28 mouse cellular contexts compared by ENCODE assay signal in genomic region chr4:119798891-119799290, GRCm38 (mm10).
DNase-seq lines count a peak whose midpoint lies in the region; ATAC-seq and TF ChIP-seq lines count a peak whose summit lies in the region.
"Had no signal": no experiment of that assay in that cellular context is flagged by ENCODE, and none has a peak within 500 bp of the region (broad histone marks: within the 10 kb centered on the region; RNA-seq: fewer than 3 reads in every experiment).

No protein-coding gene starts in this region.

- H3K9ac ChIP-seq in heart, adult 2 months (ENCODE audit: low read depth, low read length): no peak overlapping the region
- no peak overlapping the region for H3K9ac ChIP-seq in heart, embryonic 12.5 days
- H3K9ac ChIP-seq: embryonic facial prominence, embryonic 12.5 days; heart, embryonic 15.5 days; hindbrain, embryonic 15.5 days; liver, embryonic 12.5 days; liver, postnatal 0 days had no signal

- no peak for DNase-seq in heart, adult 2 months
- DNase-seq in brain, adult 2 months (ENCODE audit: low read depth, low spot score): peak; percentile 91
- DNase-seq in cerebellum, adult 11-12 months: peak; percentile 79
- peak; percentile 53 for DNase-seq in cerebellum, postnatal 10 days
- no peak for DNase-seq in kidney, postnatal 25 days
- no peak for DNase-seq in urinary bladder, adult 18-20 months (ENCODE audit: low spot score in 2 of 2)
- DNase-seq: adrenal gland, postnatal 36 days; B cell, adult 2 months; embryo, embryonic 11 days; gastrocnemius, postnatal 14 days; kidney, adult 11 months; kidney, postnatal 36 days; left cerebral cortex, postnatal 4 days; liver, postnatal 0 days; lung, postnatal 10 days; spleen, adult 18-20 months had no signal

- H3K36me3 ChIP-seq in heart, adult 2 months (ENCODE audit: control insufficient read depth, insufficient read depth, low read length): no peaks in the 10 kb centered on the region
- H3K36me3 ChIP-seq in heart, embryonic 12.5 days: no peaks in the 10 kb centered on the region
- H3K36me3 ChIP-seq: embryonic facial prominence, embryonic 12.5 days; heart, embryonic 15.5 days; hindbrain, embryonic 10.5 days; hindbrain, embryonic 15.5 days; liver, embryonic 12.5 days had no signal

- ATAC-seq in heart, embryonic 12.5 days (ENCODE audit: insufficient number of reproducible peaks, low FRiP score): no peak
- ATAC-seq in megakaryocyte-erythroid progenitor cell, adult 5-6 weeks (replicated peaks; ENCODE audit: low FRiP score, low TSS enrichment, poor library complexity, severe bottlenecking): no peak
- ATAC-seq: forebrain, embryonic 14.5 days; inflammation-experienced regulatory T-cells, adult 6 months; liver, embryonic 12.5 days; liver, postnatal 0 days; midbrain, embryonic 16.5 days had no signal

- no peaks in the 10 kb centered on the region; the same call in 1 of the 2 replicates for H3K4me1 ChIP-seq in heart, adult 2 months (ENCODE audit: control insufficient read depth, insufficient read depth, low read length)
- H3K4me1 ChIP-seq in heart, embryonic 12.5 days (replicated peaks): no peaks in the 10 kb centered on the region
- H3K4me1 ChIP-seq: embryonic facial prominence, embryonic 12.5 days; heart, embryonic 15.5 days; hindbrain, embryonic 10.5 days; hindbrain, embryonic 15.5 days; liver, embryonic 12.5 days had no signal

- no peaks in the 10 kb centered on the region for H3K79me2 ChIP-seq in heart, adult 2 months (replicated peaks; ENCODE audit: control insufficient read depth, insufficient read depth, low read length)

- H3K9me3 ChIP-seq in heart, embryonic 12.5 days (replicated peaks): no peaks in the 10 kb centered on the region
- H3K9me3 ChIP-seq: embryonic facial prominence, embryonic 12.5 days; heart, embryonic 15.5 days; hindbrain, embryonic 10.5 days; hindbrain, embryonic 15.5 days; liver, embryonic 12.5 days had no signal

- H3K4me2 ChIP-seq in heart, embryonic 12.5 days: no peak overlapping the region
- H3K4me2 ChIP-seq: embryonic facial prominence, embryonic 12.5 days; heart, embryonic 15.5 days; hindbrain, embryonic 15.5 days; liver, embryonic 12.5 days; midbrain, embryonic 11.5 days had no signal

- no peak overlapping the region for H3K27ac ChIP-seq in heart, adult 2 months
- no peak overlapping the region for H3K27ac ChIP-seq in heart, embryonic 12.5 days (ENCODE audit: poor library complexity, severe bottlenecking)
- H3K27ac ChIP-seq: embryonic facial prominence, embryonic 12.5 days; heart, embryonic 15.5 days; hindbrain, embryonic 10.5 days; hindbrain, embryonic 15.5 days; layer of hippocampus, adult 2 months; liver, embryonic 12.5 days had no signal

- H3K4me3 ChIP-seq in heart, adult 2 months: no peak overlapping the region
- no peak overlapping the region for H3K4me3 ChIP-seq in heart, embryonic 12.5 days
- H3K4me3 ChIP-seq: embryonic facial prominence, embryonic 12.5 days; heart, embryonic 15.5 days; hindbrain, embryonic 10.5 days; hindbrain, embryonic 15.5 days; layer of hippocampus, adult 2 months; liver, embryonic 12.5 days had no signal

- H3K27me3 ChIP-seq in heart, adult 2 months (ENCODE audit: control insufficient read depth, insufficient read depth, low read length): no peaks in the 10 kb centered on the region
- no peaks in the 10 kb centered on the region for H3K27me3 ChIP-seq in heart, embryonic 12.5 days (replicated peaks)
- H3K27me3 ChIP-seq: embryonic facial prominence, embryonic 12.5 days; heart, embryonic 15.5 days; hindbrain, embryonic 15.5 days; liver, embryonic 12.5 days had no signal

- WGBS in heart, adult 2 months: 59% methylated on average over 3 of the region's 3 CpGs
- WGBS in heart, embryonic 12.5 days: 63% methylated on average over 3 of the region's 3 CpGs

- intact Hi-C loops in heart, adult 2 months (cut with DNase I): no loop called here

- peak; percentile 94 for TF ChIP-seq EP300 in heart, adult 2 months (IDR thresholded peaks at IDR 0.05; ENCODE audit: insufficient read depth, low read depth, low read length)

- no peak for TF ChIP-seq POLR2A in heart, adult 2 months (IDR thresholded peaks at IDR 0.05; ENCODE audit: insufficient read depth, low read depth, low read length)

- no peak for TF ChIP-seq CTCF in heart, adult 2 months (IDR thresholded peaks at IDR 0.05)

Comparison
In these comparisons a context has a peak if more than half of its experiments do, and no peak if none do; other contexts are left out.
1. DNase-seq: peak in brain, adult 2 months (single experiment), cerebellum, adult 11-12 months (single experiment) and cerebellum, postnatal 10 days (2 of 2); none in heart, adult 2 months (0 of 2), kidney, postnatal 25 days (0 of 2) and urinary bladder, adult 18-20 months (0 of 2).